Mouse (Mus musculus) ES-E14 (cell line): ENCODE measurements around the gene Klk1b1. TPM values are rescaled to one million over a fixed set of nuclear protein-coding genes. Genes with fewer than 3 reads are reported as not detected.

Experiments used
- DNase-seq: peaks from one replicate; pipeline ENCODE4 v3.0.0-alpha.2; 2013; ENCODE audit warnings: low read depth, low spot score
- H3K27ac ChIP-seq: 2 replicates; pipeline ENCODE4 v1.5.1; 2012; ENCODE audit warnings: low read depth, mild to moderate bottlenecking, low read length, moderate library complexity, mixed read lengths; ENCODE audit not compliant: poor library complexity, insufficient read depth, severe bottlenecking
- H3K36me3 ChIP-seq: 2 replicates; pipeline ENCODE4 v1.6.1; 2012; ENCODE audit warnings: mild to moderate bottlenecking, low read length, moderate library complexity, mixed read lengths; ENCODE audit not compliant: control insufficient read depth, poor library complexity, insufficient read depth, severe bottlenecking
- H3K4me1 ChIP-seq, 2 experiments: fragments of 150-350 bp in 1 of 2; sonication (generic) in 1 of 2; 2 replicates each; pipeline ENCODE4 v1.6.1; 2012; ENCODE audit warnings: low read length in 2 of 2, mild to moderate bottlenecking in 1 of 2, mixed read lengths in 1 of 2; ENCODE audit not compliant: control insufficient read depth in 2 of 2, insufficient read depth in 2 of 2, poor library complexity in 1 of 2
- H3K4me3 ChIP-seq, 2 experiments: fragments of 150-350 bp in 1 of 2; sonication (generic) in 1 of 2; 2 replicates each; pipeline ENCODE4 v1.5.1; 2012; ENCODE audit warnings: low read length in 2 of 2, low read depth in 1 of 2, mild to moderate bottlenecking in 1 of 2, mixed read lengths in 1 of 2; ENCODE audit not compliant: insufficient read depth in 1 of 2, poor library complexity in 1 of 2, severe bottlenecking in 1 of 2
- H3K9ac ChIP-seq: 2 replicates; pipeline ENCODE4 v1.6.1; 2012; ENCODE audit warnings: low read depth, mild to moderate bottlenecking, low read length, mixed read lengths; ENCODE audit not compliant: poor library complexity, insufficient read depth, severe bottlenecking
- H3K9me3 ChIP-seq: fragments of 150-350 bp; sonication (generic); 2 replicates; pipeline ENCODE4 v1.6.1; 2012; ENCODE audit warnings: low read depth, mild to moderate bottlenecking, low read length; ENCODE audit not compliant: control insufficient read depth, insufficient read depth
- CHD2 ChIP-seq: IDR thresholded peaks from 2 replicates; pipeline ENCODE4 v1.6.1; 2014; ENCODE audit warnings: mild to moderate bottlenecking, low read depth, low read length, inconsistent platforms
- HCFC1 ChIP-seq: IDR thresholded peaks from 2 replicates; pipeline ENCODE4 v1.6.1; 2012; ENCODE audit warnings: low read length, inconsistent platforms, borderline replicate concordance; ENCODE audit not compliant: insufficient read depth
- MAFK ChIP-seq: IDR thresholded peaks from 2 replicates; pipeline ENCODE4 v1.6.1; 2014; ENCODE audit warnings: mild to moderate bottlenecking, low read depth, low read length, inconsistent platforms; ENCODE audit not compliant: insufficient read depth
- ZC3H11A ChIP-seq: IDR thresholded peaks from 2 replicates; pipeline ENCODE4 v1.6.1; 2012; ENCODE audit warnings: low read depth, mild to moderate bottlenecking, inconsistent platforms, low read length, borderline replicate concordance
- ZNF384 ChIP-seq: IDR thresholded peaks from 2 replicates; pipeline ENCODE4 v1.6.1; 2012; ENCODE audit warnings: low read depth, low read length, inconsistent platforms
- in situ Hi-C, 2 experiments: fragments of 600-800 bp; cut with MboI; formaldehyde crosslinking; loops; one replicate each; pipeline ENCODE4 v1.15.1; 2025; ENCODE audit warnings: low sequenced_read_pairs in 2 of 2, inconsistent platforms in 1 of 2; ENCODE audit not compliant: unreplicated experiment in 2 of 2
- total RNA-seq: library from RNA; depleted of rRNA; stranded (reverse); fragments of 300-350 nt; gene quantifications from 2 replicates; pipeline ENCODE4 v1.2.3, GENCODE M21; 2012

The Klk1b1 gene
- total RNA-seq, 1 experiment: not detected

GRCm38 (mm10) chr7:43920582-43920981, 46.0 kb upstream of the Klk1b1 start:
- no peak for DNase-seq
- H3K4me3 ChIP-seq: no peak overlapping the region
- no peaks in the 10 kb centered on the region for H3K36me3 ChIP-seq
- no peak for TF ChIP-seq CHD2
- TF ChIP-seq ZC3H11A: no peak
- TF ChIP-seq ZNF384: no peak
- TF ChIP-seq HCFC1: no peak
- no peak for TF ChIP-seq MAFK
- in situ Hi-C loops: no loop called here
- peaks cover 0 to 1% of the 10 kb centered on the region in 2 experiments; a peak in 1 of 4 replicates for H3K4me1 ChIP-seq
- no peaks in the 10 kb centered on the region for H3K9me3 ChIP-seq
- no peak overlapping the region for H3K9ac ChIP-seq
- no peak overlapping the region for H3K27ac ChIP-seq

- Histone ChIP-seq H3K36me3 (no peaks in the 10 kb centered on the region), H3K9me3 (no peaks in the 10 kb centered on the region), H3K9ac (no peak overlapping the region), H3K4me1 (peaks cover 0 to 3% of the 10 kb centered on the region in 2 experiments; a peak in 1 of 4 replicates), H3K4me3 (no peak overlapping the region), H3K27ac (no peak overlapping the region)
- in situ Hi-C loops: no loop called here
- no peak for DNase-seq
- TF ChIP-seq MAFK (no peak), ZNF384 (no peak), ZC3H11A (no peak), CHD2 (no peak)
Measured at GRCm38 (mm10) chr7:43921087-43921486, 45.5 kb upstream of the Klk1b1 start.

DNA sequence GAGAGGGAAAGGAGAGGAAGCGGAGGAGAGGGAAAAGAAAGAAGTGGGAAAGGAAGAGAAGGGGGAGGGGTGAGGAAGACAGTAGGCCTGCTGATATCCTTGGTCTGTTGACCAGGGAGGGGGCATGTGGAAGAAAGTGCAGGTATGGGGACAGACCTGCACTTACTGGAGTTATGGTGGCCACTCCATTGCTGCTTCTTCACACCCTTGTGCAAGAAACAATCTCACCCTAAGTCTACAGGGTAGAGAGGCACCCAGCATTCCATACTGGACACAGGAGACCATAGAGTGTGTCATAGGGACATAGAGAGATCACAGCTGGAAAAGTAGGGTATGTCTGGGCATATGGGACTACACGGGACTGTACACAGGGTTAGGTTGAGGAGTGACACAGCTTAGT, 44.6 kb upstream of the Klk1b1 start:
- in situ Hi-C loops: no loop called here
- TF ChIP-seq CHD2: no peak
- no peak for TF ChIP-seq HCFC1
- TF ChIP-seq MAFK: no peak
- no peak for TF ChIP-seq ZNF384
- no peak for TF ChIP-seq ZC3H11A
- no peak for DNase-seq
- H3K4me1 ChIP-seq: peaks cover 0 to 3% of the 10 kb centered on the region in 2 experiments; a peak in 1 of 4 replicates
- H3K36me3 ChIP-seq: no peaks in the 10 kb centered on the region
- no peak overlapping the region for H3K4me3 ChIP-seq
- no peak overlapping the region for H3K27ac ChIP-seq
- H3K9me3 ChIP-seq: no peaks in the 10 kb centered on the region
- no peak overlapping the region for H3K9ac ChIP-seq

DNA sequence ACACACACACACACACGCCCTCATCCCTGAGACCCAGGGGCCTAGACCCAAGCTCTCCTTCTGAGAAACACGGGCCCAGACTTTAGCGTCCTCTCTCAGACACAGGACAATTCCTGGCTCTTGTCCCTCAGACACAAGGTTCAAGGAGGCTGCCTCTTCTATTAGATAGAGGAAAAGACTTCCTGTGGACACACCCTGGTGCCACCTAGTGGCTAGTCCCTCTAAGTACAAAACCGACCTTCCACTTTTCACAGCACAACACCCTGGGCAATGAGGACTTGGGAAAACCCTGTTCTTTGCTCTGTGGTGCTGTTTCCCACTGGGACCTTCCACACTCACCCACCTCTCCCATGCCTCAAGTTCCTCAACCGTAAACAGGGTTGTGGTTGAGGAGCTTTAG, 40.6 kb upstream of the Klk1b1 start:
- in situ Hi-C loops: loop anchor here in 1 of 2 experiments (25.0 kb wide), 1 partner anchor 111 kb away; no protein-coding TSS in a partner anchor
- H3K9ac ChIP-seq: no peak overlapping the region
- TF ChIP-seq MAFK (no peak), ZC3H11A (peak; percentile 50)
- no peak overlapping the region for H3K4me3 ChIP-seq
- no peaks in the 10 kb centered on the region for H3K36me3 ChIP-seq
- peak; percentile 48 for DNase-seq
- H3K4me1 ChIP-seq: peaks cover 0 to 2% of the 10 kb centered on the region in 2 experiments; a peak in 1 of 4 replicates
- H3K27ac ChIP-seq: no peak overlapping the region
- H3K9me3 ChIP-seq: no peaks in the 10 kb centered on the region

DNA sequence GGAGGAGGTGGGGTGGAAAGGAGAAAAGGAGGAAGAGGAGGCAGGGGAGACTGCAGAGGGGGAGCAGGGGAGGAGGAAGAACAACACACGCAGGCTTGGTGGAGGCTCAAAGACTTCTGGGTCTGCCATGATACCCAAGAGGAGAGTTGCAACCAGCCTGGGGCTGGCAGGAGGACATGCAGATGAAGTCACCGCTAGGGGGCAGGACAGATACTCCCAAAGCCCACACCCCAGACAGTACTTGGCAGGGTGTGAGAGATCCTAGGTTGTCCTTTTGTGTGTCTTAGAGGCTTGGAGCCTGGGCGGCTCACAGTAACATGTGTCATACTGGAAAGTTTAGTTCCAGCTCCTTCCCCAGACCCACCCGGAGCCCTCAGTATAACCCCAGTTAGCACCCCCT, 38.0 kb upstream of the Klk1b1 start:
- no peaks in the 10 kb centered on the region for H3K9me3 ChIP-seq
- DNase-seq: peak; percentile 39
- no peak overlapping the region for H3K4me3 ChIP-seq
- peaks cover 0 to 2% of the 10 kb centered on the region in 2 experiments; a peak in 1 of 4 replicates for H3K4me1 ChIP-seq
- TF ChIP-seq HCFC1: no peak
- TF ChIP-seq CHD2: no peak
- no peak for TF ChIP-seq MAFK
- TF ChIP-seq ZC3H11A: no peak
- no peak for TF ChIP-seq ZNF384
- H3K9ac ChIP-seq: no peak overlapping the region
- no peak overlapping the region for H3K27ac ChIP-seq
- no peaks in the 10 kb centered on the region for H3K36me3 ChIP-seq
- in situ Hi-C loops: loop anchor here in 1 of 2 experiments (25.0 kb wide), 1 partner anchor 109 kb away; no protein-coding TSS in a partner anchor
